9 mouse cellular contexts compared by ENCODE assay signal in genomic region chr2:144452364-144453008, GRCm38 (mm10).
DNase-seq lines count a peak whose midpoint lies in the region; ATAC-seq lines count a peak whose summit lies in the region.
"Had no signal": no experiment of that assay in that cellular context is flagged by ENCODE, and none has a peak within 500 bp of the region (broad histone marks: within the 10 kb centered on the region; RNA-seq: fewer than 3 reads in every experiment).

No protein-coding gene starts in this region.

- H3K4me3 ChIP-seq in forebrain, embryonic 15.5 days, result no peak overlapping the region
- no peak overlapping the region for H3K4me3 ChIP-seq in neural tube, embryonic 15.5 days (replicated peaks)
- H3K4me3 ChIP-seq: erythroblast, embryonic 14.5 days had no signal

- ATAC-seq in forebrain, embryonic 15.5 days (replicated peaks), result peak; percentile 68
- peak; percentile 73; the same call in 1 of the 2 replicates for ATAC-seq in neural tube, embryonic 15.5 days (ENCODE audit: low FRiP score)

- no peaks in the 10 kb centered on the region for H3K4me1 ChIP-seq in forebrain, embryonic 15.5 days
- no peaks in the 10 kb centered on the region for H3K4me1 ChIP-seq in neural tube, embryonic 15.5 days

- H3K27me3 ChIP-seq in forebrain, embryonic 15.5 days, result peaks cover 18% of the 10 kb centered on the region; the same call in 1 of the 2 replicates
- H3K27me3 ChIP-seq in neural tube, embryonic 15.5 days (replicated peaks), result peaks cover 32% of the 10 kb centered on the region

- peak; percentile 86 for DNase-seq in ES-CJ7 (ENCODE audit: low read depth, low spot score)
- DNase-seq in c-Kit-positive CD71-positive TER-119-positive erythroid progenitor cells, embryonic 14.5 days (ENCODE audit: low spot score), result peak; percentile 61
- peak; percentile 88 for DNase-seq in heart, postnatal 4 days
- DNase-seq in layer of hippocampus, adult 11-12 months (ENCODE audit: low spot score), result peak; percentile 90
- DNase-seq in lung, adult 18-20 months, result peak; percentile 67 to 78
- peak; percentile 65 for DNase-seq in testis, postnatal 14 days (ENCODE audit: low spot score)

- H3K36me3 ChIP-seq in forebrain, embryonic 15.5 days, result no peaks in the 10 kb centered on the region
- H3K36me3 ChIP-seq in neural tube, embryonic 15.5 days, result no peaks in the 10 kb centered on the region

- H3K9ac ChIP-seq in forebrain, embryonic 15.5 days (replicated peaks), result no peak overlapping the region
- H3K9ac ChIP-seq in neural tube, embryonic 15.5 days (replicated peaks), result no peak overlapping the region

- H3K4me2 ChIP-seq in forebrain, embryonic 15.5 days (replicated peaks), result no peak overlapping the region
- no peak overlapping the region for H3K4me2 ChIP-seq in neural tube, embryonic 15.5 days

- H3K9me3 ChIP-seq in forebrain, embryonic 15.5 days, result no peaks in the 10 kb centered on the region
- no peaks in the 10 kb centered on the region for H3K9me3 ChIP-seq in neural tube, embryonic 15.5 days (replicated peaks)

- 15% methylated on average over 8 of the region's 8 CpGs for WGBS in forebrain, embryonic 15.5 days
- WGBS in neural tube, embryonic 15.5 days, result 16% methylated on average over 8 of the region's 8 CpGs

- H3K27ac ChIP-seq in forebrain, embryonic 15.5 days (replicated peaks), result no peak overlapping the region
- no peak overlapping the region for H3K27ac ChIP-seq in neural tube, embryonic 15.5 days (replicated peaks)
